Mouse (Mus musculus) limb, embryonic 13.5 days (tissue): Measurements from ENCODE around the gene Ltbp1. TPM values are rescaled to one million over a fixed set of nuclear protein-coding genes. Genes with fewer than 3 reads are reported as not detected.

Experiments
- ATAC-seq: fragments of 200-750 bp; cut with Nextera tagmentation; 2 replicates; pipeline ENCODE4 v1.8.0; 2017; ENCODE audit warnings: low read depth, moderate number of reproducible peaks, moderate TSS enrichment; ENCODE audit not compliant: low FRiP score
- H3K27ac ChIP-seq: fragments of 300-500 bp; sonication (generic); 2 replicates; pipeline ENCODE4 v1.5.1; 2015; ENCODE audit warnings: inconsistent platforms, mild to moderate bottlenecking, moderate library complexity
- H3K27me3 ChIP-seq: fragments of 300-500 bp; sonication (generic); 2 replicates; pipeline ENCODE4 v1.6.1; 2015; ENCODE audit warnings: mild to moderate bottlenecking, inconsistent platforms
- H3K36me3 ChIP-seq: fragments of 300-500 bp; sonication (generic); 2 replicates; pipeline ENCODE4 v1.6.1; 2015; ENCODE audit warnings: inconsistent platforms, mild to moderate bottlenecking, moderate library complexity
- H3K4me1 ChIP-seq: fragments of 300-500 bp; sonication (generic); 2 replicates; pipeline ENCODE4 v1.6.1; 2015; ENCODE audit warnings: inconsistent platforms
- H3K4me2 ChIP-seq: fragments of 300-500 bp; sonication (generic); replicated peaks from 2 replicates; pipeline ENCODE4 v1.6.1; 2015; ENCODE audit warnings: inconsistent platforms, mild to moderate bottlenecking, moderate library complexity
- H3K4me3 ChIP-seq: fragments of 300-500 bp; sonication (generic); 2 replicates; pipeline ENCODE4 v1.5.1; 2015; ENCODE audit warnings: moderate library complexity, mild to moderate bottlenecking, inconsistent platforms
- H3K9ac ChIP-seq: fragments of 300-500 bp; sonication (generic); 2 replicates; pipeline ENCODE4 v1.6.1; 2015; ENCODE audit warnings: mild to moderate bottlenecking, inconsistent platforms
- H3K9me3 ChIP-seq: fragments of 300-500 bp; sonication (generic); 2 replicates; pipeline ENCODE4 v1.6.1; 2016; ENCODE audit warnings: inconsistent platforms
- WGBS: fragments of 180-500 bp; shearing (Covaris S2); methylation state at CpG from one replicate; pipeline ENCODE4 v1.1.7; 2015; 5-methylcytosine and 5-hydroxymethylcytosine counted together
- polyA plus RNA-seq: library from polyadenylated mRNA; unstranded; fragments of >200 nt; fragmentation: Nextera tagmentation; extraction: Ambion mirVana; gene quantifications from 2 replicates; pipeline ENCODE4 v1.2.1, GENCODE M21; 2015

Ltbp1 gene
- polyA plus RNA-seq, 1 experiment from 2014 or later = 61.3 TPM

GRCm38 (mm10) chr17:75255967-75256366 is 250.6 kb downstream of the Ltbp1 start:
- Histone ChIP-seq H3K36me3 (peaks cover 26% of the 10 kb centered on the region), H3K27ac (no peak overlapping the region), H3K9me3 (no peaks in the 10 kb centered on the region), H3K27me3 (no peaks in the 10 kb centered on the region), H3K4me1 (no peaks in the 10 kb centered on the region), H3K9ac (no peak overlapping the region), H3K4me3 (no peak overlapping the region), H3K4me2 (no peak overlapping the region)
- no peak for ATAC-seq
- WGBS = 61% methylated on average over 1 of the region's 1 CpGs

GRCm38 (mm10) chr17:75258427-75258826 is 253.1 kb downstream of the Ltbp1 start:
- H3K27me3 ChIP-seq = no peaks in the 10 kb centered on the region
- no peak overlapping the region for H3K4me2 ChIP-seq
- no peak overlapping the region for H3K4me3 ChIP-seq
- no peak for ATAC-seq
- H3K9ac ChIP-seq = no peak overlapping the region
- H3K4me1 ChIP-seq = no peaks in the 10 kb centered on the region
- no peaks in the 10 kb centered on the region for H3K9me3 ChIP-seq
- peaks cover 11% of the 10 kb centered on the region; the same call in 1 of the 2 replicates for H3K36me3 ChIP-seq
- no peak overlapping the region for H3K27ac ChIP-seq
- 39% methylated on average over 2 of the region's 2 CpGs for WGBS

- H3K27me3 ChIP-seq = no peaks in the 10 kb centered on the region
- no peak for ATAC-seq
- H3K4me3 ChIP-seq = no peak overlapping the region
- H3K9ac ChIP-seq = no peak overlapping the region
- H3K27ac ChIP-seq = no peak overlapping the region
- WGBS = 84% methylated on average over 3 of the region's 3 CpGs
- no peaks in the 10 kb centered on the region for H3K9me3 ChIP-seq
- H3K4me2 ChIP-seq = no peak overlapping the region
- H3K36me3 ChIP-seq = peaks cover 19% of the 10 kb centered on the region
- peaks cover 16% of the 10 kb centered on the region for H3K4me1 ChIP-seq
Observed at GRCm38 (mm10) chr17:75263336-75263990, 258.1 kb downstream of the Ltbp1 start.

- 75% methylated on average over 4 of the region's 4 CpGs for WGBS
Observed at GRCm38 (mm10) chr17:75268506-75268905, 263.1 kb downstream of the Ltbp1 start.

GRCm38 (mm10) chr17:75272446-75272845 is 267.1 kb downstream of the Ltbp1 start:
- no peaks in the 10 kb centered on the region for H3K27me3 ChIP-seq
- no peak overlapping the region for H3K27ac ChIP-seq
- 91% methylated on average over 3 of the region's 3 CpGs for WGBS
- H3K4me2 ChIP-seq = no peak overlapping the region
- no peak for ATAC-seq
- H3K4me3 ChIP-seq = no peak overlapping the region
- peaks cover 31% of the 10 kb centered on the region for H3K36me3 ChIP-seq
- H3K9me3 ChIP-seq = no peaks in the 10 kb centered on the region
- H3K9ac ChIP-seq = no peak overlapping the region
- peaks cover 11% of the 10 kb centered on the region; the same call in 1 of the 2 replicates for H3K4me1 ChIP-seq

More at GRCm38 (mm10) chr17:75268506-75268905, 263.1 kb downstream of the Ltbp1 start:
- H3K9me3 ChIP-seq = no peaks in the 10 kb centered on the region
- H3K9ac ChIP-seq = no peak overlapping the region
- no peak overlapping the region for H3K4me3 ChIP-seq
- peaks cover 31% of the 10 kb centered on the region for H3K36me3 ChIP-seq
- no peak for ATAC-seq
- H3K27ac ChIP-seq = no peak overlapping the region
- H3K27me3 ChIP-seq = no peaks in the 10 kb centered on the region
- H3K4me1 ChIP-seq = peaks cover 18% of the 10 kb centered on the region
- H3K4me2 ChIP-seq = no peak overlapping the region

GRCm38 (mm10) chr17:75273272-75273671 is 267.9 kb downstream of the Ltbp1 start:
- H3K27ac ChIP-seq = no peak overlapping the region
- H3K4me3 ChIP-seq = no peak overlapping the region
- ATAC-seq = no peak
- H3K27me3 ChIP-seq = no peaks in the 10 kb centered on the region
- 80% methylated on average over 1 of the region's 1 CpGs for WGBS
- H3K9me3 ChIP-seq = no peaks in the 10 kb centered on the region
- H3K36me3 ChIP-seq = peaks cover 31% of the 10 kb centered on the region
- H3K4me1 ChIP-seq = peaks cover 3% of the 10 kb centered on the region; the same call in 1 of the 2 replicates
- no peak overlapping the region for H3K9ac ChIP-seq
- no peak overlapping the region for H3K4me2 ChIP-seq

GRCm38 (mm10) chr17:75275302-75275701 is 269.9 kb downstream of the Ltbp1 start:
- Histone ChIP-seq H3K27me3 (no peaks in the 10 kb centered on the region), H3K36me3 (peaks cover 35% of the 10 kb centered on the region), H3K9ac (no peak overlapping the region), H3K9me3 (no peaks in the 10 kb centered on the region), H3K4me2 (no peak overlapping the region), H3K4me1 (no peaks in the 10 kb centered on the region), H3K4me3 (no peak overlapping the region), H3K27ac (no peak overlapping the region)
- ATAC-seq = no peak
- WGBS = 82% methylated on average over 6 of the region's 6 CpGs

- Histone ChIP-seq H3K9ac (no peak overlapping the region), H3K9me3 (no peaks in the 10 kb centered on the region), H3K4me1 (no peaks in the 10 kb centered on the region), H3K27me3 (no peaks in the 10 kb centered on the region), H3K4me3 (no peak overlapping the region), H3K36me3 (peaks cover 37% of the 10 kb centered on the region), H3K27ac (no peak overlapping the region), H3K4me2 (no peak overlapping the region)
- WGBS = 84% methylated on average over 1 of the region's 1 CpGs
- no peak for ATAC-seq
Observed at GRCm38 (mm10) chr17:75278106-75278505, 272.7 kb downstream of the Ltbp1 start.

GRCm38 (mm10) chr17:75278561-75278960 is 273.2 kb downstream of the Ltbp1 start:
- Histone ChIP-seq H3K9me3 (no peaks in the 10 kb centered on the region), H3K4me2 (no peak overlapping the region), H3K9ac (no peak overlapping the region), H3K36me3 (peaks cover 36% of the 10 kb centered on the region), H3K27ac (no peak overlapping the region), H3K4me3 (no peak overlapping the region), H3K4me1 (no peaks in the 10 kb centered on the region), H3K27me3 (no peaks in the 10 kb centered on the region)
- ATAC-seq = no peak
- 81% methylated on average over 6 of the region's 6 CpGs for WGBS

GRCm38 (mm10) chr17:75281345-75281744 is 276.0 kb downstream of the Ltbp1 start:
- WGBS = 70% methylated on average over 5 of the region's 5 CpGs
- no peak overlapping the region for H3K4me2 ChIP-seq
- H3K9ac ChIP-seq = no peak overlapping the region
- no peaks in the 10 kb centered on the region for H3K27me3 ChIP-seq
- peaks cover 39% of the 10 kb centered on the region for H3K36me3 ChIP-seq
- no peak overlapping the region for H3K4me3 ChIP-seq
- no peak overlapping the region for H3K27ac ChIP-seq
- H3K9me3 ChIP-seq = no peaks in the 10 kb centered on the region
- ATAC-seq = no peak
- no peaks in the 10 kb centered on the region for H3K4me1 ChIP-seq

GRCm38 (mm10) chr17:75284876-75285708 is 279.7 kb downstream of the Ltbp1 start:
- H3K4me1 ChIP-seq = no peaks in the 10 kb centered on the region
- peaks cover 44% of the 10 kb centered on the region for H3K36me3 ChIP-seq
- no peak overlapping the region for H3K4me3 ChIP-seq
- H3K27ac ChIP-seq = no peak overlapping the region
- ATAC-seq = no peak
- H3K9me3 ChIP-seq = no peaks in the 10 kb centered on the region
- no peaks in the 10 kb centered on the region for H3K27me3 ChIP-seq
- 84% methylated on average over 9 of the region's 9 CpGs for WGBS
- H3K4me2 ChIP-seq = no peak overlapping the region
- no peak overlapping the region for H3K9ac ChIP-seq

GRCm38 (mm10) chr17:75292986-75293385 is 287.6 kb downstream of the Ltbp1 start:
- no peaks in the 10 kb centered on the region for H3K9me3 ChIP-seq
- H3K36me3 ChIP-seq = peaks cover 61% of the 10 kb centered on the region
- no peak for ATAC-seq
- no peak overlapping the region for H3K4me3 ChIP-seq
- no peaks in the 10 kb centered on the region for H3K27me3 ChIP-seq
- no peaks in the 10 kb centered on the region for H3K4me1 ChIP-seq
- no peak overlapping the region for H3K27ac ChIP-seq
- no peak overlapping the region for H3K4me2 ChIP-seq
- no peak overlapping the region for H3K9ac ChIP-seq
- 49% methylated on average over 3 of the region's 3 CpGs for WGBS
